Mouse (Mus musculus): Measurements from ENCODE around the gene Smc4. TPM values are rescaled to one million over a fixed set of nuclear protein-coding genes. Genes with fewer than 3 reads are reported as not detected.
A peak's percentile ranks its signal among the peaks of the same experiment; 100 is the strongest.
"Not testable (repeated sequence)": the region's sequence is repeated elsewhere in the genome, so short reads cannot be mapped to it uniquely, and the experiment has no call there.

The Smc4 gene
- polyA plus RNA-seq, 1 experiment from 2014 or later = 46.2 TPM

GRCm38 (mm10) chr3:68977696-68978095 is 26.8 kb upstream of the Smc4 start:
- Histone ChIP-seq H3K4me3 (no peak overlapping the region), H3K9me3 (no peaks in the 10 kb centered on the region), H3K36me3 (peaks cover 3% of the 10 kb centered on the region; the same call in 1 of the 2 replicates), H3K4me1 (replicated peaks) (no peaks in the 10 kb centered on the region), H3K9ac (no peak overlapping the region), H3K27ac (replicated peaks) (no peak overlapping the region), H3K27me3 (no peaks in the 10 kb centered on the region), H3K4me2 (no peak overlapping the region)
- WGBS = 94% methylated on average over 4 of the region's 4 CpGs
- no peak for ATAC-seq (ENCODE audit: low read depth)

GRCm38 (mm10) chr3:68979187-68979586 is 25.4 kb upstream of the Smc4 start:
- peaks cover 4% of the 10 kb centered on the region; the same call in 1 of the 2 replicates for H3K36me3 ChIP-seq
- H3K4me2 ChIP-seq = no peak overlapping the region
- no peak for ATAC-seq (ENCODE audit: low read depth)
- H3K4me1 ChIP-seq (replicated peaks) = no peaks in the 10 kb centered on the region
- H3K27ac ChIP-seq (replicated peaks) = no peak overlapping the region
- H3K4me3 ChIP-seq = no peak overlapping the region
- no peak overlapping the region for H3K9ac ChIP-seq
- H3K9me3 ChIP-seq = no peaks in the 10 kb centered on the region
- H3K27me3 ChIP-seq = no peaks in the 10 kb centered on the region
- 93% methylated on average over 10 of the region's 10 CpGs for whole genome bisulfite sequencing

GRCm38 (mm10) chr3:68980898-68981297 is 23.6 kb upstream of the Smc4 start:
- H3K4me3 ChIP-seq = no peak overlapping the region
- H3K4me1 ChIP-seq (replicated peaks) = no peaks in the 10 kb centered on the region
- H3K4me2 ChIP-seq = no peak overlapping the region
- H3K9me3 ChIP-seq = no peaks in the 10 kb centered on the region
- H3K36me3 ChIP-seq = peaks cover 11% of the 10 kb centered on the region
- H3K27ac ChIP-seq (replicated peaks) = no peak overlapping the region
- no peaks in the 10 kb centered on the region for H3K27me3 ChIP-seq
- WGBS = 79% methylated on average over 9 of the region's 9 CpGs
- no peak overlapping the region for H3K9ac ChIP-seq
- no peak for ATAC-seq (ENCODE audit: low read depth)

GRCm38 (mm10) chr3:68986550-68986949 is 18.0 kb upstream of the Smc4 start:
- H3K36me3 ChIP-seq = peaks cover 20% of the 10 kb centered on the region
- no peak overlapping the region for H3K4me3 ChIP-seq
- WGBS = 95% methylated on average over 2 of the region's 2 CpGs
- no peaks in the 10 kb centered on the region for H3K9me3 ChIP-seq
- no peaks in the 10 kb centered on the region for H3K27me3 ChIP-seq
- no peak overlapping the region for H3K9ac ChIP-seq
- H3K27ac ChIP-seq (replicated peaks) = no peak overlapping the region
- H3K4me2 ChIP-seq = no peak overlapping the region
- no peaks in the 10 kb centered on the region for H3K4me1 ChIP-seq (replicated peaks)
- ATAC-seq (ENCODE audit: low read depth) = no peak

GRCm38 (mm10) chr3:69002781-69003180 is 1.8 kb upstream of the Smc4 start:
- Histone ChIP-seq H3K4me3 (no peak overlapping the region), H3K36me3 (no peaks in the 10 kb centered on the region), H3K9ac (no peak overlapping the region), H3K27ac (replicated peaks) (no peak overlapping the region), H3K9me3 (no peaks in the 10 kb centered on the region), H3K4me2 (no peak overlapping the region), H3K27me3 (no peaks in the 10 kb centered on the region), H3K4me1 (replicated peaks) (peaks cover 27% of the 10 kb centered on the region)
- WGBS = 93% methylated on average over 4 of the region's 4 CpGs
- ATAC-seq (ENCODE audit: low read depth) = no peak

- under 1% methylated on average over 7 of the region's 7 CpGs for WGBS
- H3K4me2 ChIP-seq = peak overlapping the region; percentile 95
- H3K9me3 ChIP-seq = no peaks in the 10 kb centered on the region
- peak; percentile 32 for ATAC-seq (ENCODE audit: low read depth)
- peak overlapping the region; percentile 86 for H3K27ac ChIP-seq (replicated peaks)
- peak overlapping the region; percentile 98 for H3K4me3 ChIP-seq
- peak overlapping the region; percentile 65 for H3K9ac ChIP-seq
- H3K27me3 ChIP-seq = no peaks in the 10 kb centered on the region
- no peaks in the 10 kb centered on the region for H3K36me3 ChIP-seq
- H3K4me1 ChIP-seq (replicated peaks) = peaks cover 27% of the 10 kb centered on the region
These were observed 492 bp upstream of the Smc4 start for GRCm38 (mm10) chr3:69004055-69004436.

GRCm38 (mm10) chr3:69005338-69006245 is 1.1 kb downstream of the Smc4 start:
- peak overlapping the region; percentile 95 for H3K4me2 ChIP-seq
- no peaks in the 10 kb centered on the region for H3K36me3 ChIP-seq
- H3K9me3 ChIP-seq = no peaks in the 10 kb centered on the region
- WGBS = under 1% methylated on average over 72 of the region's 72 CpGs
- H3K4me1 ChIP-seq (replicated peaks) = peaks cover 27% of the 10 kb centered on the region
- peak; percentile 70 for ATAC-seq (ENCODE audit: low read depth)
- H3K4me3 ChIP-seq = peak overlapping the region; percentile 98
- H3K27ac ChIP-seq (replicated peaks) = peak overlapping the region; percentile 86
- peak overlapping the region; percentile 83 for H3K9ac ChIP-seq
- no peaks in the 10 kb centered on the region for H3K27me3 ChIP-seq

GRCm38 (mm10) chr3:69006246-69006760 is 1.8 kb downstream of the Smc4 start:
- no peaks in the 10 kb centered on the region for H3K27me3 ChIP-seq
- H3K27ac ChIP-seq (replicated peaks) = peak overlapping the region; percentile 86
- peak overlapping the region; percentile 83 for H3K9ac ChIP-seq
- no peaks in the 10 kb centered on the region for H3K9me3 ChIP-seq
- peak overlapping the region; percentile 98 for H3K4me3 ChIP-seq
- no peak for ATAC-seq (ENCODE audit: low read depth)
- peaks cover 27% of the 10 kb centered on the region for H3K4me1 ChIP-seq (replicated peaks)
- peak overlapping the region; percentile 95 for H3K4me2 ChIP-seq
- H3K36me3 ChIP-seq = no peaks in the 10 kb centered on the region
- 4% methylated on average over 21 of the region's 21 CpGs for WGBS

- Histone ChIP-seq H3K27me3 (no peaks in the 10 kb centered on the region), H3K4me3 (no peak overlapping the region), H3K4me1 (replicated peaks) (peaks cover 21% of the 10 kb centered on the region), H3K9ac (no peak overlapping the region), H3K27ac (replicated peaks) (no peak overlapping the region), H3K9me3 (no peaks in the 10 kb centered on the region), H3K36me3 (no peaks in the 10 kb centered on the region), H3K4me2 (no peak overlapping the region)
- 94% methylated on average over 2 of the region's 2 CpGs for WGBS
- no peak for ATAC-seq (ENCODE audit: low read depth)
These were observed 4.3 kb downstream of the Smc4 start for GRCm38 (mm10) chr3:69008873-69009272.

GRCm38 (mm10) chr3:69017181-69017580 is 12.6 kb downstream of the Smc4 start:
- Histone ChIP-seq H3K27ac (replicated peaks) (no peak overlapping the region), H3K4me2 (no peak overlapping the region), H3K9ac (no peak overlapping the region), H3K4me3 (no peak overlapping the region), H3K27me3 (no peaks in the 10 kb centered on the region), H3K9me3 (no peaks in the 10 kb centered on the region), H3K36me3 (peaks cover 18% of the 10 kb centered on the region), H3K4me1 (replicated peaks) (no peaks in the 10 kb centered on the region)
- ATAC-seq (ENCODE audit: low read depth) = no peak
- WGBS = 90% methylated on average over 3 of the region's 3 CpGs

GRCm38 (mm10) chr3:69018635-69019034 is 14.1 kb downstream of the Smc4 start:
- not testable (repeated sequence) for H3K4me3 ChIP-seq; ATAC-seq (ENCODE audit: low read depth); H3K9ac ChIP-seq; H3K27ac ChIP-seq (replicated peaks); H3K9me3 ChIP-seq; H3K4me1 ChIP-seq (replicated peaks); H3K4me2 ChIP-seq; H3K27me3 ChIP-seq
- peaks cover 21% of the 10 kb centered on the region for H3K36me3 ChIP-seq
- WGBS = 96% methylated on average over 2 of the region's 2 CpGs

GRCm38 (mm10) chr3:69020285-69020684 is 15.7 kb downstream of the Smc4 start:
- no peak overlapping the region for H3K4me2 ChIP-seq
- no peak for ATAC-seq (ENCODE audit: low read depth)
- H3K9me3 ChIP-seq = no peaks in the 10 kb centered on the region
- no peaks in the 10 kb centered on the region for H3K27me3 ChIP-seq
- H3K4me1 ChIP-seq (replicated peaks) = no peaks in the 10 kb centered on the region
- H3K4me3 ChIP-seq = no peak overlapping the region
- H3K36me3 ChIP-seq = peaks cover 26% of the 10 kb centered on the region
- no peak overlapping the region for H3K9ac ChIP-seq
- H3K27ac ChIP-seq (replicated peaks) = no peak overlapping the region
- WGBS = 93% methylated on average over 2 of the region's 2 CpGs
